Mouse (Mus musculus): ENCODE results near the gene Bmp6. TPM values are rescaled to one million over a fixed set of nuclear protein-coding genes. Genes with fewer than 3 reads are reported as not detected.

Bmp6 gene
- polyA plus RNA-seq, 1 experiment from 2014 or later = not detected

DNA sequence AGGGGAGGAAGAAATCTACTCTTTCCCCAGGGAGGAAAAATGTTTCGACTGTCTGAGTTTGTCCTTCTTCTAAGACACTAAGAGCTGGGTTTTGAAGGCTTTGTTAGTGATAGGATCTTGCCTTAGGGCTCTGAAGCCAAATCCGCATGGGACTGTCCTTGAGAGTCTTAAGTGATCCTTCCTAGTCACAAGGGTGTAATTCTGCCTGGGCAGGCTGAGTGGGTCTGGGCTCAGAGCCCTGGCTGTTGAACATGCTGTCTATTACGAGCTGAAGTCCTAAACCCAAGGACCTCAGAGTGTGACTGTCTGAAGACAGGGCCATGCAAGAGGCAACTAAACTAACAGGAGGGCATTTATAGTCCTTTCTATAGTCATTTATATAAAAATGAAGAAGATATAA, 200.6 kb downstream of the Bmp6 start:
- 90% methylated on average over 3 of the region's 3 CpGs for WGBS (ENCODE audit: missing documents)
- no peaks in the 10 kb centered on the region for H3K79me2 ChIP-seq (ENCODE audit: inconsistent target)
- H3K27ac ChIP-seq = no peak overlapping the region
- no peak overlapping the region for H3K4me3 ChIP-seq (ENCODE audit: inconsistent target)
- H3K36me3 ChIP-seq (ENCODE audit: inconsistent target) = no peaks in the 10 kb centered on the region

DNA sequence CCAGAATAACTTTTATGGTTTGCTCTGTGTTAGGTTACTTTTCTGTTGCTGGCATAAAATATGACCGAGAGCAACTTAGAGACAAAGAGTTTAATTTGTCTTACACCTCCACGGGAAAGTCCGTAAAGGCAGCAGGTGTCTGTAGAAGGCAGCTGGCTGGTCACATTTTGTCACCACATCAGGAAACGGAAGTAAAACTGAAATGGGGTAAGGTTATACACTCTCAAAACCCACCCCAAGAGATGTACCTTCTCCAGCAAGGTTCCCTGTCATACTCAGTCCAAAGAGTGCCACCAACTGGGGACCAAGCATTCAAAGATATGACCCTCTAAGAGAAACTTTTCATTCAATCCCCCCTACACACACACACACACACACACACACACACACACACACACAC, 201.8 kb downstream of the Bmp6 start:
- WGBS (ENCODE audit: missing documents) = 72% methylated on average over 4 of the region's 4 CpGs
- Histone ChIP-seq H3K79me2 (ENCODE audit: inconsistent target) (no peaks in the 10 kb centered on the region), H3K4me3 (ENCODE audit: inconsistent target) (no peak overlapping the region), H3K27ac (no peak overlapping the region), H3K36me3 (ENCODE audit: inconsistent target) (no peaks in the 10 kb centered on the region)

DNA sequence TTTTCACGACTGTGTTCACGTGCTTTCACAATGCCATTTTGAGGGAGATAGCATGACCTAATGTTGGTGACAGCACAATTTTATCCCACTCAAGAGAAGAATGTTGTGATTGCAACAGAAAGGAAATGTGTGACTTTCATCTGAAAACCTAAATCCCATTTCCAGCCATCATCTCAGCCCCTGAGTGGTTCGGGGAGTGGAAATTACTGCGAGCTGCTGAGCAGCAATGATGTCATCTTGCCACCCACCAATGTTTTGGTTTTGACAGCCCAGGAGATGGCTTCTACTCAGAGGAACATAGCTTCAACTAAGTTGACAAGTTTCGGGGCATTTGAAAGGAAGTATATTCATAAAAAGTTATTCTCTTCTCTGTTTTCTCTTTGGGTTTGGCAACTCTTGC, 202.8 kb downstream of the Bmp6 start:
- Histone ChIP-seq H3K4me3 (ENCODE audit: inconsistent target) (no peak overlapping the region), H3K79me2 (ENCODE audit: inconsistent target) (no peaks in the 10 kb centered on the region), H3K27ac (no peak overlapping the region), H3K36me3 (ENCODE audit: inconsistent target) (no peaks in the 10 kb centered on the region)
- whole genome bisulfite sequencing (ENCODE audit: missing documents) = 90% methylated on average over 5 of the region's 5 CpGs

DNA sequence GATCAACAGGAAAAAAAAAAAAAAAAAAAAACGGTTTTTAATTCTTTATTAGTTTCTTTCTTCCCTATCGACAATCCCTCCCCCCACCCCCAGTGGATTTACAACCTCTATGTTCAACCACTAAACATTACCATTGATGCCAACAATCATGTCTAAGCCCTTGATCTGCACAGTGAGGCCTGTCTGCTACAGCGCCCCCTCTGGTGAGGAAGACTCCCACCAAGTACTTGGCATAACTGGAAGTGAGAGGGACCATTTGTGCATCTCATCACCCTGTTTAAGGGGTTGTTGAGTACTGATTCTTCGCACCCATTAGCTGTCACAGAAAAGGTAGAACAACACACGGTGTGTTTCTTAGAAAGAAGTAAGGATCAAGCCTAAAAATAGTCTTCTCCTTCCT, 203.8 kb downstream of the Bmp6 start:
- H3K79me2 ChIP-seq (ENCODE audit: inconsistent target) = no peaks in the 10 kb centered on the region
- H3K27ac ChIP-seq = no peak overlapping the region
- 85% methylated on average over 5 of the region's 5 CpGs for WGBS (ENCODE audit: missing documents)
- H3K4me3 ChIP-seq (ENCODE audit: inconsistent target) = no peak overlapping the region
- no peaks in the 10 kb centered on the region for H3K36me3 ChIP-seq (ENCODE audit: inconsistent target)

Other genes with a start within 250 kb of the Bmp6 start
- gene Dsp, start 193.8 kb upstream of the Bmp6 start, polyA plus RNA-seq (2018) = not detected in 3 replicates
- gene Snrnp48, start 140.2 kb upstream of the Bmp6 start, polyA plus RNA-seq (2018) = 12.9 to 14.7 TPM (median 13.9 TPM) in 3 replicates
- 51.8 to 76.9 TPM (median 52.4 TPM) in 3 replicates for gene Txndc5, start 183.7 kb downstream of the Bmp6 start, polyA plus RNA-seq (2018)

Measured in macrophage (primary cell).